Mouse (Mus musculus): ENCODE results near the gene Rtn1. TPM values are rescaled to one million over a fixed set of nuclear protein-coding genes. Genes with fewer than 3 reads are reported as not detected.

Rtn1 gene
- total RNA-seq, 2 experiments from 2014 or later, result 1,333 to 1,442 TPM

- no peak for DNase-seq (ENCODE audit: low spot score in 2 of 2)
- Histone ChIP-seq H3K27ac (no peak overlapping the region), H3K4me3 (no peak overlapping the region)
- no peak for TF ChIP-seq CTCF (conservative IDR thresholded peaks at IDR 0.05)
These were observed 185.2 kb downstream of the Rtn1 start for GRCm38 (mm10) chr12:72223557-72224102.

DNA sequence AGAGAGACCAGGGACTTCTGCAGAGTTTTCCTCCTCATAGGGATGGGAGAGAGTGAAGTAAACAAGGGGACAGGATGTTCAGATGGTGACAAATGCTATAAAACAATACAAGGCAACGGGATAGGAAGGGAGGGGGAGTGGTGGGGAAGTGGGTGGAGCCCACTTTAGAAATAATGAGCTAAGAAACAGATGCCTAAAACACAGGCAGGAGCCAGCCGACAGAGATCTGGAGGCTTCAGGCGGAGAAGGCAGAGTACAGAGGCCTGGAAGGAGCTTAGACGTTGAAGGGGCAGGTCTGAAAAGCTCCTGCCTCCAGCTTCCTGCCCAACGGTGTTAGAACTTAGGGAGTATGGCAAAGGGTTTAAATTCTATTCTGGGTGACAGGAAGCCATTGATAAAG lies 195.3 kb downstream of the Rtn1 start:
- no peak overlapping the region for H3K4me3 ChIP-seq
- DNase-seq (ENCODE audit: low spot score in 2 of 2), result no peak
- peak overlapping the region; percentile 79 for H3K27ac ChIP-seq
- TF ChIP-seq CTCF (conservative IDR thresholded peaks at IDR 0.05), result no peak

- DNase-seq (ENCODE audit: low spot score in 2 of 2), result no peak
- no peak for TF ChIP-seq CTCF (conservative IDR thresholded peaks at IDR 0.05)
- Histone ChIP-seq H3K4me3 (no peak overlapping the region), H3K27ac (peak overlapping the region; percentile 51)
These were observed 208.0 kb downstream of the Rtn1 start for GRCm38 (mm10) chr12:72200828-72201227.

DNA sequence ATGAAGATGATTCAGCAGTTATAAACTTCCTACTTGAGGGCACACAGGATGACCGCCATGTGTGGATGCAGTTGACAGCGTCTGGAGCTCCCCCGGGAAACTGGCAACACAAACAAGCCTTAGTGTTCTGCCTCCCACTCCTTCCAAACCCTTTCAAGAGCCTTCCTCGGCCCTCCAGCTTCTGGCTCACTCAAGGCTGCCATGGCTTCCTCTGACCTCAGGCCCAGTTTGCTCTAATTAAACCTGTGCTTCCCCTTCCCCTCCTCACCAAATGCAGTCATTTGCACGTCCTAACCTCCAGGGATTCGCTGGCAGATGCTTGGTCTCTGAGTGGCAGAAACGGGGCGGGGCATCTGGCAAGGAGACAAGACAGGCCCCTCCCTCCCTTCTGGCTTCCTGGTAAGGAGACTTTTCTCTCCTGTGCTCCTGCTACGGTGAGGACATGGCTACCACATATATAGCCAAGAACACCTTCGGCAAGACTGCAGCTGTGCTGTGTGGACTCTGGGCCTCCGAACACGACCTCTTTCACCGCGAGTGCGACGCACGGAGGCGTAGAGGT lies 210.8 kb downstream of the Rtn1 start:
- H3K27ac ChIP-seq, result no peak overlapping the region; the same call in 1 of the 2 replicates
- peak in 1 of 2 experiments; percentile 35 for DNase-seq (ENCODE audit: low spot score in 2 of 2)
- TF ChIP-seq CTCF (conservative IDR thresholded peaks at IDR 0.05), result no peak
- no peak overlapping the region for H3K4me3 ChIP-seq

GRCm38 (mm10) chr12:72197434-72197833 lies 211.4 kb downstream of the Rtn1 start:
- Histone ChIP-seq H3K27ac (no peak overlapping the region), H3K4me3 (no peak overlapping the region)
- no peak for DNase-seq (ENCODE audit: low spot score in 2 of 2)
- TF ChIP-seq CTCF (conservative IDR thresholded peaks at IDR 0.05), result no peak

DNA sequence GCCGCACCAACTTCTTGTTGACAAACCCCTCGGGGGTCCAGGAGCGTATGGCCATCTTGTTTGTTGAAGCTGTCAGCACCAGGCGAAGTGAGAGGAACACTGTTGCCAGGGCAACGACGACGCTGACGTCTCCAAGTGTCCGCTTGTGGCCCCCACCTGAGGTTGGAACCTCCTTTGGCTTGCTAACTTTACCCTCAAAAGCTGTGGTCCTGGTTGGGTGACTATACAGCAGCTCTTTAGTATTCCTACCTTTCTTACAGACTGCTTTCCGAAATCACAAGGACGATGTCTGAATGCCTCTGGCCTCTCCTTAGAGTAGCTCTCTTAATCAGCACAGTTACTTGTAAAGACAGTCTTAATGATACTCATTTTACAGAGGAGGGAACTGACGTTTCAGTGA lies 223.9 kb downstream of the Rtn1 start, which contains the start of gene Ccdc175:
TSS of gene Ccdc175 (minus strand) at position 101 of the 400 bp plus-strand sequence.
- Histone ChIP-seq H3K4me3 (no peak within 1 kb of the TSS), H3K27ac (no peak within 1 kb of the TSS)
- no peak for DNase-seq (ENCODE audit: low spot score in 2 of 2)
- TF ChIP-seq CTCF (conservative IDR thresholded peaks at IDR 0.05), result no peak

GRCm38 (mm10) chr12:72179561-72179960 lies 229.3 kb downstream of the Rtn1 start:
- DNase-seq (ENCODE audit: low spot score in 2 of 2), result no peak
- TF ChIP-seq CTCF (conservative IDR thresholded peaks at IDR 0.05), result no peak
- H3K4me3 ChIP-seq, result no peak overlapping the region
- no peak overlapping the region for H3K27ac ChIP-seq

- TF ChIP-seq CTCF (conservative IDR thresholded peaks at IDR 0.05), result no peak
- Histone ChIP-seq H3K4me3 (no peak overlapping the region), H3K27ac (no peak overlapping the region)
- DNase-seq (ENCODE audit: low spot score in 2 of 2), result no peak
These were observed 230.5 kb downstream of the Rtn1 start for GRCm38 (mm10) chr12:72178322-72178721.

Other genes with a start within 250 kb of the Rtn1 start
- gene Ccdc175, start 224.0 kb downstream of the Rtn1 start, total RNA-seq (2021), result not detected
- gene Lrrc9, start 32.8 kb upstream of the Rtn1 start, total RNA-seq (2021), result 1 to 10 TPM; 2.1 to 2.4 TPM
- gene Pcnx4, start 127.3 kb upstream of the Rtn1 start, total RNA-seq (2021), result 10 to 100 TPM; 30.2 to 32.6 TPM
- gene Gm4756, start 240.6 kb upstream of the Rtn1 start, total RNA-seq (2021), result not detected

All from layer of hippocampus, adult 2 months (tissue).